Mouse (Mus musculus): ENCODE measurements at regions not wholly inside any gene's neighbourhood (a gene's known extent, or its start where the extent isn't known, plus 50 kb on each side); places are given as distances from the start of the nearest gene placed in this dataset.

GRCm38 (mm10) chr12:15162605-15163004 lies 654.1 kb downstream of the Trib2 start:
- TF ChIP-seq POLR2A (IDR thresholded peaks at IDR 0.05; ENCODE audit: low read depth, low read length) = no peak
- TF ChIP-seq CTCF (IDR thresholded peaks at IDR 0.05; ENCODE audit: extremely low read depth, insufficient read depth, insufficient read length, insufficient replicate concordance) = no peak
- no peak for DNase-seq (ENCODE audit: low read depth in 1 of 2, low spot score in 2 of 2)
- WGBS = 75% methylated on average over 5 of the region's 5 CpGs
- Histone ChIP-seq H3K4me1 (ENCODE audit: control insufficient read depth, insufficient read depth, insufficient read length) (no peaks in the 10 kb centered on the region), H3K36me3 (ENCODE audit: control insufficient read depth, insufficient read depth, low read length) (no peaks in the 10 kb centered on the region), H3K27me3 (ENCODE audit: control insufficient read depth, insufficient read depth, low read length) (no peaks in the 10 kb centered on the region), H3K27ac (ENCODE audit: insufficient read depth, low read length) (no peak overlapping the region), H3K4me3 (ENCODE audit: extremely low read depth, insufficient read depth, insufficient read length) (no peak overlapping the region)

- no peak for DNase-seq (ENCODE audit: low read depth in 1 of 2, low spot score in 2 of 2)
- 69% methylated on average over 3 of the region's 3 CpGs for WGBS
- no peak for TF ChIP-seq POLR2A (IDR thresholded peaks at IDR 0.05; ENCODE audit: low read depth, low read length)
- TF ChIP-seq CTCF (IDR thresholded peaks at IDR 0.05; ENCODE audit: extremely low read depth, insufficient read depth, insufficient read length, insufficient replicate concordance) = no peak
Measured at GRCm38 (mm10) chr12:15161864-15162263, 654.9 kb downstream of the Trib2 start.

GRCm38 (mm10) chr12:15160478-15160998 lies 656.2 kb downstream of the Trib2 start:
- Histone ChIP-seq H3K27me3 (ENCODE audit: control insufficient read depth, insufficient read depth, low read length) (no peaks in the 10 kb centered on the region), H3K36me3 (ENCODE audit: control insufficient read depth, insufficient read depth, low read length) (no peaks in the 10 kb centered on the region), H3K27ac (ENCODE audit: insufficient read depth, low read length) (no peak overlapping the region), H3K4me3 (ENCODE audit: extremely low read depth, insufficient read depth, insufficient read length) (no peak overlapping the region), H3K4me1 (ENCODE audit: control insufficient read depth, insufficient read depth, insufficient read length) (no peaks in the 10 kb centered on the region)
- no peak for TF ChIP-seq POLR2A (IDR thresholded peaks at IDR 0.05; ENCODE audit: low read depth, low read length)
- TF ChIP-seq CTCF (IDR thresholded peaks at IDR 0.05; ENCODE audit: extremely low read depth, insufficient read depth, insufficient read length, insufficient replicate concordance) = no peak
- 84% methylated on average over 2 of the region's 2 CpGs for WGBS
- DNase-seq (ENCODE audit: low read depth in 1 of 2, low spot score in 2 of 2) = no peak

More at GRCm38 (mm10) chr12:15161864-15162263, 654.9 kb downstream of the Trib2 start:
- H3K36me3 ChIP-seq (ENCODE audit: control insufficient read depth, insufficient read depth, low read length) = no peaks in the 10 kb centered on the region
- no peak overlapping the region for H3K4me3 ChIP-seq (ENCODE audit: extremely low read depth, insufficient read depth, insufficient read length)
- H3K4me1 ChIP-seq (ENCODE audit: control insufficient read depth, insufficient read depth, insufficient read length) = no peaks in the 10 kb centered on the region
- H3K27me3 ChIP-seq (ENCODE audit: control insufficient read depth, insufficient read depth, low read length) = no peaks in the 10 kb centered on the region
- H3K27ac ChIP-seq (ENCODE audit: insufficient read depth, low read length) = no peak overlapping the region

GRCm38 (mm10) chr12:15146398-15146797 lies 670.3 kb downstream of the Trib2 start:
- Histone ChIP-seq H3K4me3 (ENCODE audit: extremely low read depth, insufficient read depth, insufficient read length) (no peak overlapping the region), H3K27me3 (ENCODE audit: control insufficient read depth, insufficient read depth, low read length) (no peaks in the 10 kb centered on the region), H3K27ac (ENCODE audit: insufficient read depth, low read length) (no peak overlapping the region), H3K36me3 (ENCODE audit: control insufficient read depth, insufficient read depth, low read length) (no peaks in the 10 kb centered on the region), H3K4me1 (ENCODE audit: control insufficient read depth, insufficient read depth, insufficient read length) (no peaks in the 10 kb centered on the region)
- no peak for TF ChIP-seq CTCF (IDR thresholded peaks at IDR 0.05; ENCODE audit: extremely low read depth, insufficient read depth, insufficient read length, insufficient replicate concordance)
- TF ChIP-seq POLR2A (IDR thresholded peaks at IDR 0.05; ENCODE audit: low read depth, low read length) = no peak
- 51% methylated on average over 2 of the region's 2 CpGs for WGBS
- no peak for DNase-seq (ENCODE audit: low read depth in 1 of 2, low spot score in 2 of 2)

GRCm38 (mm10) chr12:15137039-15137438 lies 679.7 kb downstream of the Trib2 start:
- H3K27me3 ChIP-seq (ENCODE audit: control insufficient read depth, insufficient read depth, low read length) = no peaks in the 10 kb centered on the region
- H3K4me3 ChIP-seq (ENCODE audit: extremely low read depth, insufficient read depth, insufficient read length) = no peak overlapping the region
- no peaks in the 10 kb centered on the region for H3K4me1 ChIP-seq (ENCODE audit: control insufficient read depth, insufficient read depth, insufficient read length)
- DNase-seq (ENCODE audit: low read depth in 1 of 2, low spot score in 2 of 2) = no peak
- H3K27ac ChIP-seq (ENCODE audit: insufficient read depth, low read length) = no peak overlapping the region
- WGBS = 70% methylated on average over 5 of the region's 5 CpGs
- H3K36me3 ChIP-seq (ENCODE audit: control insufficient read depth, insufficient read depth, low read length) = no peaks in the 10 kb centered on the region
- TF ChIP-seq CTCF (IDR thresholded peaks at IDR 0.05; ENCODE audit: extremely low read depth, insufficient read depth, insufficient read length, insufficient replicate concordance) (no peak), POLR2A (IDR thresholded peaks at IDR 0.05; ENCODE audit: low read depth, low read length) (no peak)

- WGBS = 73% methylated on average over 3 of the region's 3 CpGs
- TF ChIP-seq CTCF (IDR thresholded peaks at IDR 0.05; ENCODE audit: extremely low read depth, insufficient read depth, insufficient read length, insufficient replicate concordance) (no peak), POLR2A (IDR thresholded peaks at IDR 0.05; ENCODE audit: low read depth, low read length) (no peak)
- Histone ChIP-seq H3K36me3 (ENCODE audit: control insufficient read depth, insufficient read depth, low read length) (no peaks in the 10 kb centered on the region), H3K4me1 (ENCODE audit: control insufficient read depth, insufficient read depth, insufficient read length) (no peaks in the 10 kb centered on the region), H3K27me3 (ENCODE audit: control insufficient read depth, insufficient read depth, low read length) (no peaks in the 10 kb centered on the region), H3K27ac (ENCODE audit: insufficient read depth, low read length) (no peak overlapping the region), H3K4me3 (ENCODE audit: extremely low read depth, insufficient read depth, insufficient read length) (no peak overlapping the region)
- DNase-seq (ENCODE audit: low read depth in 1 of 2, low spot score in 2 of 2) = no peak
Measured at GRCm38 (mm10) chr12:15124179-15124578, 692.5 kb downstream of the Trib2 start.

DNA sequence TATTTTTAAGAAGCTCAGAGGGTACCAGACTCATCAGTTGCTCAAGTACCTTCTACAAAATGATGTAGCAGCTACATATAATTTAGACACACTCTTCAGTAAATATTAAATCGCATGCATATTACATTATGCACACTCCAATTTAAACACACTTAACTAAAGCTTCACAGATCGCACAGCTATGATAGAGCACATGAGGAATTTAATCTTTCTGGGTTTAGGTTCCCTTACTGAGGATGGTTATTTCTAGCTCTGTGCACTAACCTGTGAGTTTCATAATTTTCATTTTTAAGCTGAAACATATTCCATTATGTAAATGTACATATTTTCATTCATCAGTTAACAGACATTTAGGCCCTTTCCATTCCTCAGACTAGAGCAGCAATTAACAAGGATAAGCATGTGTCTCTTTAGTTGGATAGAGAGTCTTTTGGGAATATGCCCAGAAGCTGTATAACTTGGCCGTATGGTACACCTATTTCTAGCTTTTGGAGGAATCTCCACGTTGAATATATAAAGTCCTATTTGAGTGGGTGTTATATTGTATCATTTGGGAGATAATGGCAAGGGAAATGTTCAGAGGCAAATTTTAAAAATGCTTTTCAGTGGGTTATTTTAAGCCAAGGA lies 694.0 kb downstream of the Trib2 start:
- H3K4me1 ChIP-seq (ENCODE audit: control insufficient read depth, insufficient read depth, insufficient read length) = no peaks in the 10 kb centered on the region
- no peak for TF ChIP-seq POLR2A (IDR thresholded peaks at IDR 0.05; ENCODE audit: low read depth, low read length)
- TF ChIP-seq CTCF (IDR thresholded peaks at IDR 0.05; ENCODE audit: extremely low read depth, insufficient read depth, insufficient read length, insufficient replicate concordance) = no peak
- 85% methylated on average over 4 of the region's 4 CpGs for WGBS

More for the DNA sequence above, 694.0 kb downstream of the Trib2 start:
- Histone ChIP-seq H3K36me3 (ENCODE audit: control insufficient read depth, insufficient read depth, low read length) (no peaks in the 10 kb centered on the region), H3K4me3 (ENCODE audit: extremely low read depth, insufficient read depth, insufficient read length) (no peak overlapping the region), H3K27ac (ENCODE audit: insufficient read depth, low read length) (no peak overlapping the region), H3K27me3 (ENCODE audit: control insufficient read depth, insufficient read depth, low read length) (no peaks in the 10 kb centered on the region)
- DNase-seq (ENCODE audit: low read depth in 1 of 2, low spot score in 2 of 2) = no peak
